Mouse (Mus musculus) myocyte (in vitro differentiated cells): ENCODE results near the gene Cbr2.

Source experiments
- CEBPB ChIP-seq: IDR thresholded peaks from 2 replicates; pipeline ENCODE4 v1.6.1; 2011; ENCODE audit warnings: mild to moderate bottlenecking, moderate library complexity; ENCODE audit not compliant: poor library complexity, insufficient read depth, severe bottlenecking
- E2F4 ChIP-seq: IDR thresholded peaks from one replicate; pipeline ENCODE4 v1.6.1; 2011; ENCODE audit warnings: mild to moderate bottlenecking, control low read depth, moderate library complexity; ENCODE audit not compliant: insufficient read depth
- MAX ChIP-seq: IDR thresholded peaks from one replicate; pipeline ENCODE4 v1.6.1; 2011; ENCODE audit warnings: low read depth, mild to moderate bottlenecking, control low read depth
- MYOG ChIP-seq, 3 experiments: IDR thresholded peaks; one replicate each; pipeline ENCODE4 v1.6.1; 2011; ENCODE audit warnings: control low read depth in 2 of 3, low read depth in 2 of 3, mild to moderate bottlenecking in 2 of 3; ENCODE audit not compliant: insufficient read length in 2 of 3, control insufficient read depth in 1 of 3, insufficient read depth in 1 of 3
- POLR2A ChIP-seq: IDR thresholded peaks from one replicate; pipeline ENCODE4 v1.6.1; 2011; ENCODE audit warnings: low read depth, mild to moderate bottlenecking, control low read depth, moderate library complexity; ENCODE audit not compliant: insufficient read length
- POLR2AphosphoS2 ChIP-seq: IDR thresholded peaks from one replicate; pipeline ENCODE4 v1.6.1; 2011; ENCODE audit warnings: low read depth, control low read depth; ENCODE audit not compliant: insufficient read length
- REST ChIP-seq: IDR thresholded peaks from one replicate; pipeline ENCODE4 v1.6.1; 2011; ENCODE audit warnings: mild to moderate bottlenecking, control low read depth, moderate library complexity; ENCODE audit not compliant: insufficient read depth, insufficient read length
- SRF ChIP-seq: IDR thresholded peaks from one replicate; pipeline ENCODE4 v1.6.1; 2011; ENCODE audit warnings: low read depth; ENCODE audit not compliant: control insufficient read depth, insufficient read length
- TCF12 ChIP-seq: IDR thresholded peaks from one replicate; pipeline ENCODE4 v1.6.1; 2011; ENCODE audit warnings: mild to moderate bottlenecking, control low read depth; ENCODE audit not compliant: poor library complexity, insufficient read depth, severe bottlenecking
- TCF3 ChIP-seq: IDR thresholded peaks from one replicate; pipeline ENCODE4 v1.6.1; 2011; ENCODE audit warnings: low read depth, control low read depth; ENCODE audit not compliant: insufficient read length
- USF1 ChIP-seq: IDR thresholded peaks from one replicate; pipeline ENCODE4 v1.6.1; 2011; ENCODE audit warnings: low read depth, mild to moderate bottlenecking, control low read depth, moderate library complexity

DNA sequence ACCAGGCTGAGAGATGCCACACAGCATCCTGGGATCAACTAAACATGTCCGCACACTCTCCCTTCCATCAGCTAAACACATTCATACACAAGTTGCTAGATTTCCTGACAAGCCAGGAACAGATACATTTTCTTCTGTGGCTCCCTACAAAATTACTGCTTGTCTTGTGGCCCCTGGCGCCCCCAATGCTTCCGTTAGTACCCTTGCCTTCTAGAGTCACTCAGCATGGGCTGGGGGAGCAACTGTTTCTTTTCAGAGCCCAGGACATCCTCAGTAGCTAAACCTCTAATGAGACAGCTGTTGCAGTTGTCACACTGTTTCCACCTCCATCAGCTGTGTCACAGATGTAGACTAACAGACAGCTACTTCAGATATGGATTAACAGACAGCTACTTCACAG lies 40.8 kb upstream of the Cbr2 start:
- TF ChIP-seq POLR2AphosphoS2 (no peak), POLR2A (no peak), CEBPB (no peak), SRF (no peak), E2F4 (no peak), MYOG (IDR thresholded peaks at IDR 0.05; ENCODE audit: control insufficient read depth in 1 of 3, insufficient read depth in 1 of 3, insufficient read length in 2 of 3, low read depth in 2 of 3) (no peak), MAX (no peak), USF1 (no peak), TCF12 (no peak), TCF3 (no peak), REST (no peak)
